Mouse (Mus musculus) heart, postnatal 4 days (tissue): ENCODE measurements at regions not wholly inside any gene's neighbourhood (a gene's known extent, or its start where the extent isn't known, plus 50 kb on each side); places are given as distances from the start of the nearest gene placed in this dataset.
"Not testable (repeated sequence)": the region's sequence is repeated elsewhere in the genome, so short reads cannot be mapped to it uniquely, and the experiment has no call there.

Source experiments
- DNase-seq: peaks from one replicate; pipeline ENCODE4 v3.0.0; 2021

GRCm38 (mm10) chr16:8914183-8914582, 84.3 kb downstream of the 1810013L24Rik start:
- DNase-seq = not testable (repeated sequence)

GRCm38 (mm10) chr16:8916091-8916490, 86.2 kb downstream of the 1810013L24Rik start:
- no peak for DNase-seq

GRCm38 (mm10) chr16:8918741-8919535, 89.0 kb downstream of the 1810013L24Rik start:
- no peak for DNase-seq

GRCm38 (mm10) chr16:8924732-8925131, 94.8 kb downstream of the 1810013L24Rik start:
- DNase-seq = peak; percentile 14

GRCm38 (mm10) chr16:8931961-8932360, 102.1 kb downstream of the 1810013L24Rik start:
- no peak for DNase-seq

- DNase-seq = no peak
Measured at GRCm38 (mm10) chr16:8933121-8933520, 103.2 kb downstream of the 1810013L24Rik start.

GRCm38 (mm10) chr16:8936446-8936845, 106.5 kb downstream of the 1810013L24Rik start:
- no peak for DNase-seq

GRCm38 (mm10) chr16:8938516-8938915, 108.6 kb downstream of the 1810013L24Rik start:
- peak; percentile 44 for DNase-seq

- DNase-seq = no peak
Measured at GRCm38 (mm10) chr16:8939136-8939535, 109.2 kb downstream of the 1810013L24Rik start.

GRCm38 (mm10) chr16:8944412-8945102, 114.7 kb downstream of the 1810013L24Rik start:
- no peak for DNase-seq

- DNase-seq = no peak
Measured at GRCm38 (mm10) chr16:8947846-8948245, 117.9 kb downstream of the 1810013L24Rik start.

- DNase-seq = no peak
Measured at GRCm38 (mm10) chr16:8951156-8951899, 121.4 kb downstream of the 1810013L24Rik start.

- no peak for DNase-seq
Measured at GRCm38 (mm10) chr16:8961739-8962138, 131.8 kb downstream of the 1810013L24Rik start.

GRCm38 (mm10) chr16:8993521-8994250, 163.8 kb downstream of the 1810013L24Rik start:
- no peak for DNase-seq

- DNase-seq = no peak
Measured at GRCm38 (mm10) chr16:8994521-8994920, 164.6 kb downstream of the 1810013L24Rik start.

GRCm38 (mm10) chr16:8997250-8997649, 167.3 kb downstream of the 1810013L24Rik start:
- no peak for DNase-seq

- peak; percentile 47 for DNase-seq
Measured at GRCm38 (mm10) chr16:9004012-9004411, 174.1 kb downstream of the 1810013L24Rik start.

- no peak for DNase-seq
Measured at GRCm38 (mm10) chr16:9005933-9006332, 176.0 kb downstream of the 1810013L24Rik start.

GRCm38 (mm10) chr16:9009361-9010083, 179.6 kb downstream of the 1810013L24Rik start:
- peak; percentile 88 for DNase-seq

GRCm38 (mm10) chr16:9011077-9011476, 181.2 kb downstream of the 1810013L24Rik start:
- no peak for DNase-seq

- DNase-seq = no peak
Measured at GRCm38 (mm10) chr16:9011691-9012090, 181.8 kb downstream of the 1810013L24Rik start.
